Mouse (Mus musculus) bone marrow, adult 2 months (tissue): ENCODE measurements around the gene Rassf8.

Experiments
- CTCF ChIP-seq: fragments of 200-500 bp; IDR thresholded peaks from 2 replicates; pipeline ENCODE4 v1.5.1; 2011; ENCODE audit warnings: low read length, control low read depth; ENCODE audit not compliant: control insufficient read depth, insufficient read depth
- POLR2A ChIP-seq: fragments of 200-500 bp; IDR thresholded peaks from 2 replicates; pipeline ENCODE4 v1.6.1; 2011; ENCODE audit warnings: low read depth, mild to moderate bottlenecking, control low read depth, low read length, borderline replicate concordance; ENCODE audit not compliant: control insufficient read depth

DNA sequence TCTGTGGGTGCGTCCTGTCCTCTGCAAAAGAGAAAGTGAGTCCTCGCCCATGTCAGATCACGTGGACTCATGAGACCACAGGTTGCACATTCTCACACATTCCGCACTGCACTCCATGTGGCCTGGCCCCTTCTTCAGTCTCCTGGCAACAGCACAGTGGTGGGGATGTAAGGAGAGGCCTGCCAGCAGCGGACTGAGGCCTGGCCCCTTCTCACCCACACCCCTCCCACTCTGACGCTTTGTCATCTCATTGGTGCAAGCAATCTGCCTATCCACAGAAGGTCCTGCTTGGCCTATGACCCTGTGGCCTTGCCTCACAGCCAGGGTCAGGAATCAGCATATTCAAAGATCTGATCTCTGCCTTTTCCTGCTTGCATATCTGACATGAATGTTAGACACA, 76.6 kb downstream of the Rassf8 start:
- TF ChIP-seq CTCF, result no peak
- TF ChIP-seq POLR2A, result no peak
